Mouse (Mus musculus): ENCODE data around the gene Msln. TPM values are rescaled to one million over a fixed set of nuclear protein-coding genes. Genes with fewer than 3 reads are reported as not detected.

The Msln gene
- polyA plus RNA-seq, 1 experiment from 2014 or later, result 43.6 TPM

DNA sequence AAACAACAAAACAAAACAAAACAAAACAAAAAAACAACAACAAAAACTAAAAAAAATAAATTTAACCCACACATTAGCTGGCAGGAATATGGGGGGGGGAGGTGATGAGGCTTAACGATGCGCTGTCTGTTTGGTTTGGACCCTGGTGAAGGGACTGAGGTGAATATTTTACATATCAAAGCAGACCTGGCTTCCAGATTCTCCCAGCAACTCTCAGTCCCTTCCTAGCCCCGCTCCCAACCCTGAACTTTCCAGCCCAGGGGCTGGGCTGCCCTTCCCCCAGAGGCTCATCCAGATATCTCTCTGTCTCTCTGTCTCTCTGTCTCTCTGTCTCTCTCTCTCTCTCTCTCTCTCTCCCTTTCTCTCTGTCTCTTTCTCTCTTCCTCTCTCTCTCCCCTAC is 8.4 kb upstream of the Msln start:
- Histone ChIP-seq H3K9ac (no peak overlapping the region), H3K4me3 (replicated peaks) (no peak overlapping the region), H3K27me3 (replicated peaks) (no peaks in the 10 kb centered on the region), H3K4me2 (no peak overlapping the region), H3K27ac (no peak overlapping the region), H3K36me3 (no peaks in the 10 kb centered on the region), H3K4me1 (no peaks in the 10 kb centered on the region), H3K9me3 (no peaks in the 10 kb centered on the region)
- no peak for ATAC-seq (ENCODE audit: insufficient read depth, low FRiP score, low read depth)
- WGBS, result 50% methylated on average over 3 of the region's 3 CpGs

DNA sequence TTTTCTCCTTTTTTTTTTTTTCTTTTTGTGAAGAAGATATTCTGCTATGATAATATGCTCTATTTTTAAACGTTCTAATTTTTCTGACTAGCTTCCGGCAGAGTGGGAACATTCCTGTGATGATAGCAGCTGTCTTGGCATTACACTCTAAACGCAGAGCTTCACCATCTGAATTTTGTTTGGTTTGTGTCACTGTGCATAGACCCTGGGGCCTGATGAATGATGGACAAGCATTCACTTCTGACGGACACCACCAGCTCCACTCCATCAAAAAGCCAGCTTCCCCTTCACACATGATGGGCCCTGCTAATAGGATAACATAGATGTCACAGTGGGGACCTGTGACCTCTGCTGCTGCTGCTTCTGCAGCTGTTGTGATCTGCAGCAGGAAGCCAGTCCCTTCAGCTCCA is 7.4 kb upstream of the Msln start:
- no peak for ATAC-seq (ENCODE audit: insufficient read depth, low FRiP score, low read depth)
- Histone ChIP-seq H3K9ac (no peak overlapping the region), H3K9me3 (no peaks in the 10 kb centered on the region), H3K27me3 (replicated peaks) (no peaks in the 10 kb centered on the region), H3K4me3 (replicated peaks) (no peak overlapping the region), H3K36me3 (no peaks in the 10 kb centered on the region), H3K4me1 (0 out of 2 replicates have a peak, but pooled peaks cover 2% of the 10 kb centered on the region), H3K4me2 (no peak overlapping the region), H3K27ac (no peak overlapping the region)
- 25% methylated on average over 4 of the region's 4 CpGs for WGBS

GRCm38 (mm10) chr17:25760148-25760547 is 6.0 kb upstream of the Msln start:
- Histone ChIP-seq H3K36me3 (no peaks in the 10 kb centered on the region), H3K4me2 (no peak overlapping the region), H3K27me3 (replicated peaks) (no peaks in the 10 kb centered on the region), H3K4me3 (replicated peaks) (no peak overlapping the region), H3K9me3 (no peaks in the 10 kb centered on the region), H3K9ac (no peak overlapping the region), H3K27ac (no peak overlapping the region), H3K4me1 (0 out of 2 replicates have a peak, but pooled peaks cover 5% of the 10 kb centered on the region)
- no peak for ATAC-seq (ENCODE audit: insufficient read depth, low FRiP score, low read depth)
- WGBS, result 71% methylated on average over 8 of the region's 8 CpGs

GRCm38 (mm10) chr17:25757691-25758090 is 3.5 kb upstream of the Msln start:
- no peaks in the 10 kb centered on the region for H3K9me3 ChIP-seq
- H3K9ac ChIP-seq, result no peak overlapping the region
- H3K36me3 ChIP-seq, result no peaks in the 10 kb centered on the region
- no peak overlapping the region for H3K27ac ChIP-seq
- 0 out of 2 replicates have a peak, but pooled peaks cover 5% of the 10 kb centered on the region for H3K4me1 ChIP-seq
- WGBS, result 51% methylated on average over 3 of the region's 3 CpGs
- no peaks in the 10 kb centered on the region for H3K27me3 ChIP-seq (replicated peaks)
- no peak for ATAC-seq (ENCODE audit: insufficient read depth, low FRiP score, low read depth)
- no peak overlapping the region for H3K4me2 ChIP-seq
- no peak overlapping the region for H3K4me3 ChIP-seq (replicated peaks)

DNA sequence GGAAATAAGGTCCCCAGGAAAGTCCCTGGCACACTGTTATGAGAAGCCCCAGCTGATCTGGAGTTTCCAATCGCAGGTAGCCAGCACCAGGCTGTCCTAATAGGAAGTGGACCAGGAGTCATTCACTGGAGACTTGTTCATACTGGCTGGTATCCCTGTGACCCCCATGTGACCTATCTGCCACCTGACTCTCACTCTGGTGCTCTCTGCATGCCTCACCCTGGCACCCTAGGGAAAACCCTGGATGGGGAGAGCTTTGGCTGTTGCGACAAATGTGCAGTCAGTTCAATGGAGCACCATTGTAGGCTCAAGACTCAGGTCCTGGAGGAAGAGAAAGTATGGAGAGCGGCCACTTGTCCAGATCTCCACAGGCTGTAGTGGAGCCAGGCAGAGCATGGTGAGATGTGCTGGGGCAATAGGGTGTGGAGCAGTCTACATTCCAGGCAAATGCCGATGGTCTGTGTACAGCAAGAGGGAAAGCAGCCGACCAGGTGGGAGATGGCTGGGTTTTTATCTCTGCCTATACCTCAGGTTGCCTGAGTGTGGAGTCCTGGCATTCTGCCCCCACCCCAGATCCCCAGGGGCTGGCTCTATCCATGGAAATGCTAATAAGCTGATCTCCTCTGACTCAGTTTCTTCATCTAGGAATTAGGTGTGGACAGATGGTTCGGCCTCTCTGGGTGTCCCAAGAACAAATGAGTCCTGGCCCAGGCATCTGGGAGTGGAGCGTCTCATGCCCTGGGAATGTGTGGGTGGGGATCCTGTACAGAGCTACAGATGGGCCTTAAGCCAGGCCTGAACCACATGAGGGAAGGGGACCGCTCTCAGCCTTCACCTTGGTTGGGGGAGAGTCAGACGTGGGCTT is 2.4 kb upstream of the Msln start:
- ATAC-seq (ENCODE audit: insufficient read depth, low FRiP score, low read depth), result peak; percentile 37; the same call in 1 of the 2 replicates
- Histone ChIP-seq H3K4me1 (peaks cover 6% of the 10 kb centered on the region), H3K9ac (no peak overlapping the region), H3K27ac (peak overlapping the region; percentile 41), H3K9me3 (no peaks in the 10 kb centered on the region), H3K36me3 (no peaks in the 10 kb centered on the region), H3K4me2 (no peak overlapping the region), H3K4me3 (replicated peaks) (no peak overlapping the region), H3K27me3 (replicated peaks) (no peaks in the 10 kb centered on the region)
- WGBS, result 59% methylated on average over 9 of the region's 9 CpGs

DNA sequence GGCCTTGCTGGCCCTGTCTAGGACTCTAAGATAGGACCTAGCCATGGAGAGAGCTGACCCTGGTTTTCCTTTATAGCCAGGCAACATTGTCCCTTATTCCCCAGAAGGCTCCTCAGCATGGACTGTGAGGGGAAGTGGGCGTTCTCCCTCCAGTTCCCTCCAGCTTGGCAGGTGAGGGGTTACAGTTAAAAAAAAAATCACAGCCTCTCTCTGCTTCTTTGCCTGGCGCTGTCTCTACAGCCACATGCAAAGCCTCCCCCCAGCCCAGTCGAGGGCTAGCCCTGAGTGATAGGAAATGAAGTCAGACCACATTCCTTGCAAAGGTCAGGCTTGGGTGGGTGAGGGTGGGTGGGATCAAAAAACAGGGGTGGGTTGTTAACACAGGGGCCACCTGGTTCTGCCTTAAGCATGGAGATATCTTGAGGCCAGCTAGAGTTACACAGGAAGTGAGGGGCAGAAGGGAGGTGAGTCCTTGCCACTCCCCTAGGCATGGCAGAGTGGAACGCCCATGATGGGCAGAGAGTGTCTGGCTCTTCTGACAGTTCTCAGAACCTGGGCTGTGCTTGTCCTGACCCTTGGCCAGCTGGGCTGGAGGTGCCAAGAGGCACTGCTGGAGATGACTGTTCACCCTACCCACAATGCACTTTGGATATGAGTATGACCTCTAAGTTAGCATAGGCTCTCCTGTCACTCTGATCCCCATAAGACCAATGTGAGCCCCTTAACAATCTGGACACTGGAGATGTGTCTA is 1.6 kb upstream of the Msln start:
- 23% methylated on average over 4 of the region's 4 CpGs for WGBS
- Histone ChIP-seq H3K36me3 (no peaks in the 10 kb centered on the region), H3K4me3 (replicated peaks) (no peak overlapping the region), H3K9me3 (no peaks in the 10 kb centered on the region), H3K9ac (no peak overlapping the region), H3K4me2 (no peak overlapping the region), H3K4me1 (peaks cover 11% of the 10 kb centered on the region), H3K27ac (peak overlapping the region; percentile 41; the same call in 1 of the 2 replicates), H3K27me3 (replicated peaks) (no peaks in the 10 kb centered on the region)
- ATAC-seq (ENCODE audit: insufficient read depth, low FRiP score, low read depth), result peak; percentile 68

DNA sequence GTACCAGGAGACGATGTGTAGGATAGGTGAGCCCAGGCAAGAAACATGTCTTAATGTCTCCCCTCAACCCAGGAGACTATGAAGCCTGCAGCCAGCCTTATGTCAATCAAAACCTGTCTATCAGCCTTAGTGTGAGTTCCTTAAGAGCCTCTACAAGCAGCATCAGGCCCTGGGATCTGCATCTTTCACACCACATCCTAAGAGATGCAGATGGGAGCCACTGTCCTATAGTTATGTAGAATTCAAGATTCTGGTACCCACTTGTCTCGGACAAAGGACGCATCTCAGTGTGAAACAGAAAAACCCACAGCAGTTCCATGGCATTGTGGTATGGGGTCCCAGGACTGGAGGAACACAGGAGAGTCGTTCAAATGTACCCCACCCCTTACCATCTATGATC is 908 bp upstream of the Msln start:
- Histone ChIP-seq H3K27ac (no peak overlapping the region), H3K36me3 (no peaks in the 10 kb centered on the region), H3K4me3 (replicated peaks) (no peak overlapping the region), H3K4me2 (no peak overlapping the region), H3K4me1 (peaks cover 11% of the 10 kb centered on the region), H3K9me3 (no peaks in the 10 kb centered on the region), H3K27me3 (replicated peaks) (no peaks in the 10 kb centered on the region), H3K9ac (no peak overlapping the region)
- no peak for ATAC-seq (ENCODE audit: insufficient read depth, low FRiP score, low read depth)
- 71% methylated on average over 4 of the region's 4 CpGs for WGBS

DNA sequence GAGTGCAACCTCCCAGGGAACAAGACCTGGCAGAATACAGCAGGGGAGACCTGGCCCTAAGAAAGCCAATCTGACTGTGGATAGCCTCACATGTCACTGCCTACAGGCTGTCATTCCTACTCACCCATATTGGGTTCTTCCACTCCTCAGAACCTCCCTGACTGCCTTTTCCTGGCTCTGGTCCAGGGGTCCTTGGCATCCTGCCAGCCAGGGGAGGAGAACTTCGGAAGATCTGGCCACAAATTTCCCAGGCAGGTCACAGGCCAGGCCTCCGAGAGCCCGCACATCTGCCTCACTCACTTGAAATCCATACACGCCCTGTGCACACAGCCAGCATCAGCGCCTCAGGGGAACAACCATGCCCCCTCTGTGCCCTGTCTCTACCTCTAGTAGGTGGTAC is 2.7 kb downstream of the Msln start:
- H3K36me3 ChIP-seq, result no peaks in the 10 kb centered on the region
- no peak for ATAC-seq (ENCODE audit: insufficient read depth, low FRiP score, low read depth)
- H3K4me1 ChIP-seq, result peaks cover 8% of the 10 kb centered on the region
- 17% methylated on average over 5 of the region's 5 CpGs for WGBS
- H3K9me3 ChIP-seq, result no peaks in the 10 kb centered on the region
- H3K9ac ChIP-seq, result no peak overlapping the region
- no peaks in the 10 kb centered on the region for H3K27me3 ChIP-seq (replicated peaks)
- no peak overlapping the region for H3K4me2 ChIP-seq
- H3K27ac ChIP-seq, result no peak overlapping the region
- H3K4me3 ChIP-seq (replicated peaks), result no peak overlapping the region

- 84% methylated on average over 6 of the region's 6 CpGs for WGBS
- no peak for ATAC-seq (ENCODE audit: insufficient read depth, low FRiP score, low read depth)
- H3K4me2 ChIP-seq, result no peak overlapping the region
Observed at GRCm38 (mm10) chr17:25749314-25749713, 4.9 kb downstream of the Msln start.

DNA sequence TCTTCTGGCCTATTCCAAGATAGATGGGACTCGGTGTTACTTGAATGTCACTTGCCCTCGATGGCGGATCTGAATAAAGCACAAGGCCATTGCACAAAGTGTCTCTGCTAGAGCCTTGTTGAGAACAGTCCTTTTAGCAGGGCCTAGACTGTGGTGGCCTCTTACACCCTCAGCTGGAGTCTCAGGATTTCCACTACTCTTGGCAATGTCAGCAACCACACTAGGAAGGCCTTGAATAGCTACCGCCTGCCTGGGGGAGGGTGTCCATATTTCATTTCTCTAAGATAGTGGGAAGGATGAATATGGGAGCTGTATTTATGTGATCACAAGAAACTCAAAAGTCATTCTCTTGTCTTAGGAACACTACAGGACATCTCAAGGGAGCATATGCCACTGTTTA is 5.9 kb downstream of the Msln start:
- H3K27me3 ChIP-seq (replicated peaks), result no peaks in the 10 kb centered on the region
- WGBS, result 92% methylated on average over 4 of the region's 4 CpGs
- H3K9me3 ChIP-seq, result no peaks in the 10 kb centered on the region
- peaks cover 6% of the 10 kb centered on the region for H3K4me1 ChIP-seq
- no peaks in the 10 kb centered on the region for H3K36me3 ChIP-seq
- H3K27ac ChIP-seq, result no peak overlapping the region
- H3K4me2 ChIP-seq, result no peak overlapping the region
- no peak for ATAC-seq (ENCODE audit: insufficient read depth, low FRiP score, low read depth)
- H3K4me3 ChIP-seq (replicated peaks), result no peak overlapping the region
- H3K9ac ChIP-seq, result no peak overlapping the region

More at GRCm38 (mm10) chr17:25749314-25749713, 4.9 kb downstream of the Msln start:
- Histone ChIP-seq H3K9ac (no peak overlapping the region), H3K4me1 (peaks cover 6% of the 10 kb centered on the region), H3K27me3 (replicated peaks) (no peaks in the 10 kb centered on the region), H3K36me3 (no peaks in the 10 kb centered on the region), H3K27ac (no peak overlapping the region), H3K9me3 (no peaks in the 10 kb centered on the region), H3K4me3 (replicated peaks) (no peak overlapping the region)

DNA sequence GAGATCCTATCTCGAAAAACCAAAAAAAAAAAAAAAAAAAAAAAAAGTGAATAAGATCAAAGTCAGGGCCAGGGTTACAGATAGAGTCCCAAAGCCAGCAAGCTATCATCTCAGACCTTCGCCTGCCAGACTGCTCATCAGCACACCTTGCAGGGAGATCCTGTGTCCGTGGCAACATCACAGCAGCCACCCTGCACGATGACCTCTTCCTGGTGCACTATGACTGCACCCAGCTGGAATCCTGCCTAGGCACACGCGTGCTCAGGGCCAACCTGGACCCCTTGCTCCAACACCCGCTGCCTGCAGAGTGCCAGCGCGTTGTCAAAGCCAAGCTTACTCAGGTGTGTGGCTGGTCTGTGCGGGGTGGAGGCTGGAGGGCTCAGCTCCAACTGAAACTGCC is 9.9 kb downstream of the Msln start:
- Histone ChIP-seq H3K9ac (no peak overlapping the region), H3K4me2 (no peak overlapping the region), H3K27ac (no peak overlapping the region), H3K4me1 (no peaks in the 10 kb centered on the region), H3K27me3 (replicated peaks) (no peaks in the 10 kb centered on the region), H3K9me3 (no peaks in the 10 kb centered on the region), H3K4me3 (replicated peaks) (no peak overlapping the region), H3K36me3 (no peaks in the 10 kb centered on the region)
- 72% methylated on average over 10 of the region's 10 CpGs for WGBS
- no peak for ATAC-seq (ENCODE audit: insufficient read depth, low FRiP score, low read depth)

- Histone ChIP-seq H3K27ac (no peak overlapping the region), H3K4me1 (no peaks in the 10 kb centered on the region), H3K4me2 (no peak overlapping the region), H3K4me3 (replicated peaks) (no peak overlapping the region), H3K27me3 (replicated peaks) (no peaks in the 10 kb centered on the region), H3K9me3 (no peaks in the 10 kb centered on the region), H3K36me3 (no peaks in the 10 kb centered on the region), H3K9ac (no peak overlapping the region)
- ATAC-seq (ENCODE audit: insufficient read depth, low FRiP score, low read depth), result no peak
- WGBS, result 88% methylated on average over 9 of the region's 9 CpGs
Observed at GRCm38 (mm10) chr17:25743831-25744230, 10.3 kb downstream of the Msln start.
